Mouse (Mus musculus): Measurements from ENCODE around the gene Kbtbd12.

Kbtbd12 gene

DNA sequence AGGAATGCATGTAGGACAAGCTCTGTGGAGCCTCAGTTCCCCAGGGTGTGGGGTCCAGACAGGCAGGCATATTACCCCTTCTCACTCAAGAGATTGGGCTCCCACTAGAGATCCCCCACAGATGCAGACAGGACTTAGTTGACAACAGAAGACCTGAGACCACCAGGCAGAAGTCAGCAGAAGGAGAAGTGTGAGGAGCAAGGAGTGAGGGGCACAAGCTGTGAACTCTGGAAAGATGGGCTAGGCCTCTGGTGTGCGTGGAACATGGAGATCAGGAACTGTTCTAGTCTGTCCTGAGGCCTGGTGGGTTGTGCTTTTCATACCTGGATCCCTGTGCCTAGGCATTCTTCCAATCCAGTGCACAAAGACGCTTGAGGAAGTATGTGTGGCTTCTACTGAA, 87.8 kb downstream of the Kbtbd12 start:
- intact Hi-C loops (cut with DNase I): loop anchor here (5.0 kb wide), 1 partner anchor 307 kb away; no protein-coding TSS in a partner anchor

- intact Hi-C loops (cut with DNase I): loop anchor here (5.0 kb wide), 1 partner anchor 308 kb away; no protein-coding TSS in a partner anchor
Measured at GRCm38 (mm10) chr6:88549137-88549814, 88.5 kb downstream of the Kbtbd12 start.

DNA sequence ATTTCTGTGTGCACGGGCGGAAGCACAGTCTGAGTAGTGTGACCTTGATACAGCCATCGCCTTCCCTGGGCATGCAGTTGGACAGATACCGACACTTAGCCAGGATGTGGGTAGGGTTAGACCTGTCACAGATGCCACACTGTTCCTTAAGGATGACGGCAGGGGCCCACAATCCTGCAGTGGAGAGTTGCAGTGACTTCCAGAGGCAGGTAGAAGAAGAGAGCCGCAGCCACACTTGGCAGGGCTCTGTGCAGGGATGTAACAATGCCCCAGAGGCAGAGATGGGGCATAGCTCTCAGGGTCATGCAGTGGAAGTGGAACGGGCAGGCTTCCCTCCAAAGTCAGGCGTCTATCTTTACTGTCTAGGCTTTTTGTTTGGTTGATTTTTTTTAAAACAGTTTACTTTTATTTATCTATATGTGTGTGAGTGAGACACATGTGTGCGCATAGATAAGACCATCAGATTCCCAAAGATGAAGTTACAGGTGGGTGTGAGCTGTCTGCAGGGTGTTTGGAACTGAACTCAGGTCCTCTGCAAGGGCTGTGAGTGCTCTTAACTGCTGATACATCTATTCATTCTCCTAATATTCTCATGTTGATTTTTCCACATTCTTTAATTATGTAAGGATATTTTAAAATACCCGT, 89.2 kb downstream of the Kbtbd12 start:
- intact Hi-C loops (cut with DNase I): loop anchor here (5.0 kb wide), 1 partner anchor 309 kb away; no protein-coding TSS in a partner anchor

DNA sequence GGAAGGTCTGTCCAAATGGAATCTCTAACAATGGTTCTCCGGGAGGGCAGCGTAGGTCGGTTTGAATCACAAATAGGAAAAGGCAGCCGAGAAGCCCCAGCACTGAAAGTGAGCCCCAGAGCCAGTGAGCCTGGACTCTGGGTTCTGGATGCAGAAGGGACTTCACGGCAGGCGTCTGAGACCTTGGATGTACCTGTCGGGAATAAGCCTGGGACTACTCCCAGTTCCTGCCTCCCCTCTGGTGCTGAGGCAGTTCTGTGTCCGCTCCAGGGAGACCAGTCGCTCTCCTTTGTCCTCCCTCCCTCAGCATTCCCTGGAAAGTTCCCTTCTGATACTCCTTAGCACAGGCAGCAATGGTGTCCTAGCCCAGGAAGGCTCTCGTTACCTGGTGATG, 92.4 kb downstream of the Kbtbd12 start:
- intact Hi-C loops (cut with DNase I): loop anchor here (5.0 kb wide), 1 partner anchor 312 kb away; no protein-coding TSS in a partner anchor

DNA sequence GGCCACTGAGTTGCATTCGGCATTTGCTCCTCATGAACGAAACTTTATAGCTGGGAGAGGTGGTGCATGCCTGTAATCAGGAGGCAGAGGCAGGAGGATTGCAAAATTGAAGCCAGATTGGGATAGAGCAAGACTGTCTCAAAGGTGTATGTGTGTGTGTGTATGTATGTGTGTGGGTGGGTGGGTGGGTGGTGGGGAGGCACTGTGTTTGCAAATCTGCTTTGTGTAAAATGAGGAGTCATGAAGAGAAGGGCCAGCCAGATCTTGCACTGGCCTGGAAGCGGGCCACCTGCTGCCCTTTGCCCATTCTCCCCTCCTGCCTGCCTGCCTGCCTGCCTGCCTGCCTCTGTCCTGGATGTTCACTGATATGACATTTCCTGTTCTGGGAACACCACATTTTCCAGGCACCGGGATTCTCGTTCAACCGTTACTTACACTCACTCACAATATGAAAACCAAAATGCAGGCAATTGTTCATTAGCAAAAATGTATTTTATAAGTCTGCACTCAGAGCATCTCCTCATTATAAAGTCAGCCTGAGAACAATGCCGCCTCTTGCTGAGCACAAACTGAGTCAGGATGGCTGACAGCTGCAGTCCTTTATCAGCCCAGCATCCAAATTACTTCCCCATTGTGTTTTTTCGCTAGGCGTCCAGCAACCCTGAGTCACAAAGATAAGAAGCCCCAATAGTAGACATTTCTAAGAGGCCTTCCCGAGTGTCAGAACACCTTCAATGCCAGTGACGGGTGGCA, 92.9 kb downstream of the Kbtbd12 start:
- intact Hi-C loops (cut with DNase I): loop anchor here (5.0 kb wide), 1 partner anchor 312 kb away; no protein-coding TSS in a partner anchor

GRCm38 (mm10) chr6:88544241-88544640, 93.5 kb downstream of the Kbtbd12 start:
- intact Hi-C loops (cut with DNase I): no loop called here

DNA sequence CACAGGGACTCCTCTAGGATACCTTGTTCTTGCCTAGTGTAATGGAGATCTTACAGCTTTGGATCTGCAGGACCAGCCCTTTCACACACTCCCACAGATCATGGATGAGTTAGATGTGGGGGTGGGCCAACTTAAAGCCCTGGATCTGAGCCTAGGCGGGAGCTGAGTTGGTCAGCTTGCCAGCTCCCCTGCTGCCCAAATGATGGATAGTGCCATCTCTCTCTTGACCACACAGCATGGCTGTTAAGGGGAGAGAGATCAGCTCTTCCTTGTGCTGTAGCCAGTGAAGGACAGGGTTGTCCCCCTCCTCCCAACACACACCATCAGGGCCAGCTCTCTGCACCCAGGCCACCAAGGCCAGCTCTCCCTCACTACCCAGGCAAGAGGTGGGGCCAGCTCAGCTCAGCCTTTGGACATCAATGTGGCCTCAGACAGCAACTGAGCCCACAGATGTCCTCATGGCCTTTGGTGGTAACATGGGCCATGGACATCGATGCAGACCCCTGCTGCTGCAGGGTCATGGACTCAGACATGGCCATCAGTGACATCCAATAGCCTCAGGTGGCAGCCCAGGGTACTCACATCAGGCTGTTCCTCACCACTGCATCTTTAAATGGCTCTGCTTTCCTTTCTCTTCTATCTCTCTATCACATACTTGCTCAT, 97.5 kb downstream of the Kbtbd12 start:
- intact Hi-C loops (cut with DNase I): no loop called here

- intact Hi-C loops (cut with DNase I): no loop called here
Measured at GRCm38 (mm10) chr6:88530306-88530705, 107.4 kb downstream of the Kbtbd12 start.

DNA sequence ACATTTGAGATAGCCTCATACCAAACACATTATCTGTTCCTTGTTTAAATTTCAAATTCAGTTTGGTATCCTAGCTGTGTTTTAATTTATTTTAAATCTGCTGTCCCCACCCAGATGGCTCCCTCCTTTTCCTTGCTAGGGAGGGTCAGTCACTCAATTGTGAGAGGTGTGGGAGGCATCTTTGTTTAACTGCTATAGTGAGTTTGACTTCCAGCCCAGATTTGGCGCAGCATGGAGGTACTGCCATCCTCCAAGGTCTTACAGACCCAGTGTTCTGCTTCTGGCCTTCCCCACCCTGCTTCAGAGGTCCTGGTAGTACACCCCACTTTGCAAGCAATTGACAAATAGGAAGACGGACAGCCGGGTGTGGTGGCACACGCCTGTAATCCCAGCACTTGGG, 113.7 kb downstream of the Kbtbd12 start:
- intact Hi-C loops (cut with DNase I): no loop called here

DNA sequence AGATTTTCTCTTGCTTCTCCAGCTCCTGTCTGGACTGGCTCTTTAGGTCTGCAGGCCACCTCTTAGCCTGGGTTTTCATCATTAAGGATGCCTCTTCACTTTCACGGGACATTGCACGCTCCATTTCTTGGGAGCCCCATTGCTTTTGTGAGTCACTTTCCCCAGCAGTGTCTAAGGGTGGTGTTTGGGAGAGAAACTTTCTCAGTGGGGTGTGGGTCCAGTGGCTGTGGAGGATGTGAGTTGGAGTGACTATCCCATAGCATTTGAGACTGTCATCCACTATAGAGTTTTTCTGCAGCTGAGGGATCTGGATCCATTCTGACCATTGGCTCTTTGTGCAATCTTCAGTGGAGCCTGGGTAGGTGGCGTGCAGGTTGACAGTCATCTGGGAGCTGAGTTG, 114.3 kb downstream of the Kbtbd12 start:
- intact Hi-C loops (cut with DNase I): no loop called here

GRCm38 (mm10) chr6:88523043-88523442, 114.7 kb downstream of the Kbtbd12 start:
- intact Hi-C loops (cut with DNase I): no loop called here

DNA sequence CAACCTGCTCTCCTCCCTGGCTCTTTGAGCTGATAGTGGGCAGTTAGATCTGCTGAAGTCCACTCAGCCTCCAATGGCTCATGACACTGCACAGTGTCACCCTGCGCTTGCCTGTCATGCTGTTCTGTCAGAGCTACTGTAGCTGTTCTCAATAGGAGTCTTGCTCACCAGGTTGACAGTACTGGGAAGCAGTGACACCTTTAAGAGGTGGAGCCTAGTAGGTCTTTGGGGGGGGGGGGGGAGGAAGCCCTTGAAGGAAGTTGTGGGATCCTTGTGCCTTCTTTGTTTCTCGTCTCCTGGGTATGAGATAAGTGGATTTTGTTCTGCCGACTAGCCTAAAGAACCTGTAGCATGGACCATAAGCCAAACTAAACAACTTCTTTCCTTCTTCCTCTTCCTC, 115.1 kb downstream of the Kbtbd12 start:
- intact Hi-C loops (cut with DNase I): no loop called here

GRCm38 (mm10) chr6:88521821-88522220, 115.9 kb downstream of the Kbtbd12 start:
- intact Hi-C loops (cut with DNase I): no loop called here

DNA sequence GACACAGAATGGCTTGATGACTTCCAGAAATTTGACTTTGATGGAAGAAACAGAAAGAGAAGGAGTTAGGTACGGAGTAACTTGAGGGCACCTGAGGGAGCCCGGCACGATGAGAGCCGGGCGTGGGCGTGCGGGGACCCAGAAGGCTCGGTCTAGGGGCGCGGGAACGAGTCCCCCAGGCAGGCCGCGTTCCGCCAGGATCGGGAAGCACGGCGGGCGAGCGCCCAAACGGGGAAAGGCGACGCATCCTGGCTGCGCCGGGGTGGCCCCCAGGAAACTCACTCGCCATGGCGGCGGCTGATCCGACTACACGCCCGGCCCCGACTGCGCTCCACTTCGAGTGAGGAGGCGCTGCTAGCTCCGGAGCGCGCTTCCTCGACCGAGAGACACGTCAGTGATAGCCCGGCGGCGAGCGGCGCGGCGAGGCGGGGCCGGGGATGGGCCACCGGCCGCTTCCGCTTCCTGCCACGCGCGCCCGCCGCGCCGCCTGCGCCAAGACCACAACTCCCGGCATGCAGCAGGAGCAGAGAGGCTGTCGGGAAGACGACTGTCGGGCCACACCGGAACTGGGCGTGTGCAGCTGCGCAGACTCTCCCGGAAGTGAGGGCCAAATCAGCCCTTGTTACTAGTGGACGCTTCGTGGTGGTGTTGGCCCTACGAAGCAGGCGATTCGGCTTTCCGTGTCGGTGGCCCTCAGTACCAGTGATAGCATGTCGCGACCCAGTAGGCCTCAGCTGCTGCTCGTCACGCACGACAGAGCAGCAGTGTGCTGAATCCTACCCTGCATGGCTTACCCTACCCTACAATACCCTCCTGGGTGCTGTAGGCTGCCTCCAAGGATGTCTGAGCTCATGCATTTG, 119.1 kb downstream of the Kbtbd12 start, which contains the start of gene Sec61a1:
Gene Sec61a1, minus strand, starts transcription at position 502 of the 860 bp plus-strand sequence.
- intact Hi-C loops (cut with DNase I): no loop called here

DNA sequence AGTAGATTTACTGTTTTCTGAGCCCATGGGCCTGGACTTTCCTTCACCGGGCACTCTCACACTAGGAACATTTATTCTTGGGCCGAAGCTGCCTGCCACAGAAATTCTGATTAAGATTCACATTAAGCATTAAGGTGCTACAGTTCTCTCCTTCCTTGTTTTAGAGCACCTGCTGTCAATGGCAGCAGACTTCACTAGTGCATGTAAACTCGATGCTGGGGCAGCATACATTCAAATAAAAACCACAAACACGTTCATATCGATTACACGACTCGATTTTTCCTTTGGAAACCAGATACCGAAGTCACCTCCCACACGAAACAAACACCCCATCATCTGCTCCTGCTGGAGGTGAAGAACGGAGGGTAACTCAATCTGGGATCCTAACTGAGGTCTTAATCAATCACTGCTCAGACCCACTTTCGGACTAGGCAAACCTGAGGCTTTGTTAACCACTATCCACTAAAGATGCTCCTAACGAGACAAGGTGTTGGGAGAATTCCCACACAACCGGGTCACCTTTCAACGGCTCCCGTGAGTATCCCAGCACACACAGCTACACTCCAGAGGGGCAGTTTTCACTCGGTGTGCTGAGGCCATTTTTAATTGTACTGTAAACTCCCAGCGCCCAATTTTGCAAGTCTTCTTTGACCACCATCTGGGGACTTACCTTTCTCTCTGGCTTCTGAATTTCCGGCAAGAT, 119.9 kb downstream of the Kbtbd12 start:
- intact Hi-C loops (cut with DNase I): no loop called here

- intact Hi-C loops (cut with DNase I): no loop called here
Measured at GRCm38 (mm10) chr6:88516667-88517066, 121.1 kb downstream of the Kbtbd12 start.

GRCm38 (mm10) chr6:88515971-88516370, 121.8 kb downstream of the Kbtbd12 start:
- intact Hi-C loops (cut with DNase I): no loop called here

DNA sequence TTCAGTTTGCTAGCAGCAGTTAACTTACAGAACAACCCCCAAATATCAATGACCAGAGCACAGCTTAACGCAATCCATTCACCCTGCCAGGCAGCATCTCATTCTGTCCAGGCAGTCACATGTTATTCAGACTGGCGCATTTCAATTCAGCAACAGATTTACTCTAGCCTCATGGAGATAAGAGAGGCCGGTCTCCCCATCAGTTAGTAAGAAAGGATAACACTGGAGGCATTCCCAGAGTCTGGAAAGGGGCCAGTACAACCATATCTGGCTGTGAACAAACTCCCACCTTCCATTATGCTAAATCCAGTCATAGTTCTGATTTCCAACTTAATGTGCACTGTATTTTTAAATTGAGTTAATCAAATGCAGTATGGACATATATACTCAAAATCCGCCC, 123.2 kb downstream of the Kbtbd12 start:
- intact Hi-C loops (cut with DNase I): no loop called here

DNA sequence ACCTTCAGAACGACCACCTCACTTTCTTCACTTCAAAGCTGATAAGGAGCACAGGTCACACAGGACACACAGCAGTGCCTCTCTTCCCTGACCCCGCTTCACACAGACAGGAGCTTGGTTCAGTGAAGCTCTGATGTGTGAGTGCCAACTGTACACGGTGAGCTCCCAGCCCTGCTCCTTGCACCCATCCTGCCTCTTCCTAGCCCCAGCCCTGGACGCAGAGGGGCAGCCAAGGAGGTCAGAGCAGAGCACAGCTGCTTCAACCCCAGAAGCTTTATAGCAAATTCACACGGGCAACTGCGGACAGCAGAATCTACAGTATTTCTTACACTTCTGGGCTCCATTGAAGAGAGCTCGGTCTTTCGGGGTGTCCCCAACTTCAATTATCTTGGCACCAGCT, 123.8 kb downstream of the Kbtbd12 start:
- intact Hi-C loops (cut with DNase I): no loop called here

DNA sequence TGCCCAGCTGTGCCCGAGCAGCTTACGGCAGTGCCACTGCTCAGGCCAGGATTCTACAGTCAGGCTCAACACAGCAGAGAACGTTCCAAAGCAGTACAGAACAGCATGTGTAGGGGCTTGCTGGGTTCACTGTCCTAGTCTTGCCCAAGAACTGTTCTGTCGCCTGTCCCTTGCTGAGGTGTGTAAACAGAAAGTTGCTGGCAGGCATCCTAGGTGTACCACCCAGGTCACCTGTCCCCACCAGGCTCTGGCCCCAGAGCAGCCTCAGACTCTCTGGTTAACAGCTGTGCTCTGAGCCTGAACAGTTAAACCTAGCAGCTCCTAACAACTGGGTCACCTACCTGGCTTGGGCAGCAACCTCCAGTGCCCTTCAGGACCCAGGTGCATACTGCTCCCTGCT, 134.7 kb downstream of the Kbtbd12 start:
- intact Hi-C loops (cut with DNase I): loop anchor here (5.0 to 10.0 kb wide), 3 partner anchors 311 to 588 kb away; partner anchors contain the start of genes Gata2 and Hmces

Data from adrenal gland (tissue).